ENCODE assay signal across 21 mouse cellular contexts in the genomic region with DNA sequence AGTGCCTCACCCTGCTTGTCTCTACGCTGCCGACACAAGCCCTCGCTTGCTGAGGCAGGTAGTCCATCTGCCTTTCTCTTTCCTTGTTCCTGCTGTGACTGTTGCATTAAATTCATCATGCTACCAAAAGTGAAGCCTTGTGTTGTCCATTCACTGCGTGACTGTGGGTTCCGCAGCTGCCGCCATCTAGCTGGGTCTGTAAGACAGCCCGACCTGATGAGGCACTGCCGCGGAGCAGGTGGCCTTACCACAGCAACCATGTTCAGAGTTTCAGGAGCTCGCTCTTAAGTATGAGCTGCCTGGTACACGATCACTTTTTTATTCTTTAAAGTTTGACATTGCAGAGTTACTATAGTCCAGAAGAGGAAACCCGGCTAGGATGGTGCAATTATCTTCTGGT. TPM values are rescaled to one million over a fixed set of nuclear protein-coding genes. Genes with fewer than 3 reads are reported as not detected.
A peak's percentile ranks its signal among the peaks of the same experiment; 100 is the strongest.
DNase-seq lines count a peak whose midpoint lies in the region; ATAC-seq lines count a peak whose summit lies in the region.
"Had no signal": no experiment of that assay in that cellular context is flagged by ENCODE, and none has a peak within 500 bp of the region (broad histone marks: within the 10 kb centered on the region; RNA-seq: fewer than 3 reads in every experiment).

No protein-coding gene starts in this region.

- no peaks in the 10 kb centered on the region for H3K4me1 ChIP-seq in intestine, embryonic 14.5 days (replicated peaks; ENCODE audit: control insufficient read depth, insufficient read depth, low read length)
- H3K4me1 ChIP-seq in intestine, embryonic 15.5 days (replicated peaks) = no peaks in the 10 kb centered on the region
- H3K4me1 ChIP-seq in neural tube, embryonic 15.5 days = no peaks in the 10 kb centered on the region
- H3K4me1 ChIP-seq in embryonic facial prominence, embryonic 15.5 days = no peaks in the 10 kb centered on the region
- H3K4me1 ChIP-seq: heart, embryonic 15.5 days had no signal

- H3K4me2 ChIP-seq in intestine, embryonic 14.5 days (ENCODE audit: low read length) = no peak overlapping the region
- H3K4me2 ChIP-seq in intestine, embryonic 15.5 days (replicated peaks) = no peak overlapping the region
- H3K4me2 ChIP-seq in neural tube, embryonic 15.5 days = no peak overlapping the region
- no peak overlapping the region for H3K4me2 ChIP-seq in embryonic facial prominence, embryonic 15.5 days (replicated peaks)
- H3K4me2 ChIP-seq: heart, embryonic 11.5 days; heart, embryonic 15.5 days; hindbrain, embryonic 14.5 days had no signal

- H3K9ac ChIP-seq in intestine, embryonic 14.5 days (ENCODE audit: low read length) = no peak overlapping the region
- H3K9ac ChIP-seq in intestine, embryonic 15.5 days = no peak overlapping the region
- H3K9ac ChIP-seq in neural tube, embryonic 15.5 days (replicated peaks) = no peak overlapping the region
- H3K9ac ChIP-seq in embryonic facial prominence, embryonic 15.5 days = no peak overlapping the region
- H3K9ac ChIP-seq: heart, embryonic 15.5 days; hindbrain, embryonic 14.5 days had no signal

- no peaks in the 10 kb centered on the region for H3K27me3 ChIP-seq in intestine, embryonic 14.5 days (replicated peaks; ENCODE audit: control insufficient read depth, insufficient read depth, low read length)
- H3K27me3 ChIP-seq in intestine, embryonic 15.5 days (replicated peaks) = no peaks in the 10 kb centered on the region
- H3K27me3 ChIP-seq in neural tube, embryonic 15.5 days (replicated peaks) = no peaks in the 10 kb centered on the region
- H3K27me3 ChIP-seq in embryonic facial prominence, embryonic 15.5 days = no peaks in the 10 kb centered on the region
- H3K27me3 ChIP-seq: heart, embryonic 15.5 days had no signal

- ATAC-seq in intestine, embryonic 14.5 days (replicated peaks; ENCODE audit: low FRiP score, low TSS enrichment, low read depth) = no peak
- no peak for ATAC-seq in intestine, embryonic 15.5 days
- no peak for ATAC-seq in neural tube, embryonic 15.5 days (ENCODE audit: low FRiP score)
- no peak for ATAC-seq in embryonic facial prominence, embryonic 15.5 days (ENCODE audit: insufficient number of reproducible peaks, low FRiP score, low TSS enrichment, low read depth)
- ATAC-seq: forebrain, embryonic 16.5 days; intestine, postnatal 0 days had no signal

- DNase-seq in intestine, embryonic 14.5 days (ENCODE audit: low spot score) = peak; percentile 18
- peak; percentile 6 for DNase-seq in neural tube, embryonic 10.5 days (ENCODE audit: extremely low spot score, low spot score)
- DNase-seq in thymus, postnatal 0 days (ENCODE audit: low spot score) = no peak
- no peak for DNase-seq in urinary bladder, postnatal 10 days (ENCODE audit: low spot score)
- DNase-seq: adrenal gland, adult 2 months; adrenal gland, postnatal 25 days; cerebellum, adult 18-20 months; cerebellum, adult 9-11 months; cerebellum, postnatal 36 days; gastrocnemius, adult 2 months; gastrocnemius, postnatal 25 days; heart, adult 2 months; heart, postnatal 14 days had no signal

- WGBS in intestine, embryonic 14.5 days = 89% methylated on average over 12 of the region's 12 CpGs
- WGBS in intestine, embryonic 15.5 days = 90% methylated on average over 12 of the region's 12 CpGs
- 92% methylated on average over 12 of the region's 12 CpGs for WGBS in neural tube, embryonic 15.5 days
- whole genome bisulfite sequencing in embryonic facial prominence, embryonic 15.5 days = 76% methylated on average over 12 of the region's 12 CpGs

- no peak overlapping the region for H3K27ac ChIP-seq in intestine, embryonic 14.5 days (ENCODE audit: low read depth)
- no peak overlapping the region for H3K27ac ChIP-seq in intestine, embryonic 15.5 days
- H3K27ac ChIP-seq in neural tube, embryonic 15.5 days (replicated peaks) = no peak overlapping the region
- peak overlapping the region; percentile 40; the same call in 1 of the 2 replicates for H3K27ac ChIP-seq in embryonic facial prominence, embryonic 15.5 days (replicated peaks)
- H3K27ac ChIP-seq: gastrocnemius, adult 2 months; heart, adult 2 months; heart, embryonic 15.5 days; hindbrain, embryonic 14.5 days had no signal

- H3K4me3 ChIP-seq in intestine, embryonic 14.5 days (ENCODE audit: low read depth, low read length) = no peak overlapping the region
- no peak overlapping the region for H3K4me3 ChIP-seq in intestine, embryonic 15.5 days (replicated peaks)
- no peak overlapping the region for H3K4me3 ChIP-seq in neural tube, embryonic 15.5 days (replicated peaks)
- no peak overlapping the region for H3K4me3 ChIP-seq in embryonic facial prominence, embryonic 15.5 days (replicated peaks)
- H3K4me3 ChIP-seq: gastrocnemius, adult 2 months; heart, adult 2 months; heart, embryonic 15.5 days had no signal

- H3K9me3 ChIP-seq in intestine, embryonic 14.5 days (ENCODE audit: control insufficient read depth, low read length) = no peaks in the 10 kb centered on the region
- H3K9me3 ChIP-seq in intestine, embryonic 15.5 days = no peaks in the 10 kb centered on the region
- H3K9me3 ChIP-seq in neural tube, embryonic 15.5 days (replicated peaks) = no peaks in the 10 kb centered on the region
- H3K9me3 ChIP-seq in embryonic facial prominence, embryonic 15.5 days (replicated peaks) = no peaks in the 10 kb centered on the region
- H3K9me3 ChIP-seq: heart, embryonic 15.5 days had no signal

- H3K36me3 ChIP-seq in intestine, embryonic 14.5 days (ENCODE audit: control insufficient read depth, insufficient read depth, low read length) = peaks cover 41% of the 10 kb centered on the region
- 0 out of 2 replicates have a peak, but pooled peaks cover 4% of the 10 kb centered on the region for H3K36me3 ChIP-seq in intestine, embryonic 15.5 days
- peaks cover 38% of the 10 kb centered on the region for H3K36me3 ChIP-seq in neural tube, embryonic 15.5 days
- peaks cover 28% of the 10 kb centered on the region for H3K36me3 ChIP-seq in embryonic facial prominence, embryonic 15.5 days

RNA-seq across cellular contexts. Expression of gene Ctbs, which starts 9.6 kb away (rescaled TPM):
- polyA plus RNA-seq in intestine, embryonic 14.5 days (2014; fragmentation: Nextera tagmentation; extraction: Ambion mirVana) = 12.1 and 12.8 TPM in 2 replicates
- 10.1 and 11.3 TPM in 2 replicates for polyA plus RNA-seq in intestine, embryonic 15.5 days (2015; fragmentation: Nextera tagmentation; extraction: Ambion mirVana)
- 5.3 and 5.7 TPM in 2 replicates for polyA plus RNA-seq in neural tube, embryonic 15.5 days (2015; fragmentation: Nextera tagmentation; extraction: Ambion mirVana)
- 10.5 and 10.6 TPM in 2 replicates for polyA plus RNA-seq in embryonic facial prominence, embryonic 15.5 days (2015; fragmentation: Nextera tagmentation; extraction: Ambion mirVana)
- polyA plus RNA-seq in thymus, postnatal 0 days (2015; fragmentation: Nextera tagmentation; extraction: Ambion mirVana) = 5.6 and 7.6 TPM in 2 replicates

RNA-seq across cellular contexts. Expression of gene Ssx2ip, which starts 35.6 kb away (rescaled TPM):
- 36.3 and 38.1 TPM in 2 replicates for polyA plus RNA-seq in intestine, embryonic 14.5 days (2014; fragmentation: Nextera tagmentation; extraction: Ambion mirVana)
- polyA plus RNA-seq in intestine, embryonic 15.5 days (2015; fragmentation: Nextera tagmentation; extraction: Ambion mirVana) = 38.6 and 41.5 TPM in 2 replicates
- 16.7 and 19.3 TPM in 2 replicates for polyA plus RNA-seq in neural tube, embryonic 15.5 days (2015; fragmentation: Nextera tagmentation; extraction: Ambion mirVana)
- 32.4 and 34.3 TPM in 2 replicates for polyA plus RNA-seq in embryonic facial prominence, embryonic 15.5 days (2015; fragmentation: Nextera tagmentation; extraction: Ambion mirVana)
- 12.8 and 13.2 TPM in 2 replicates for polyA plus RNA-seq in thymus, postnatal 0 days (2015; fragmentation: Nextera tagmentation; extraction: Ambion mirVana)

RNA-seq across cellular contexts. Expression of gene Spata1, which starts 59.5 kb away (rescaled TPM):
- 3.7 and 4.4 TPM in 2 replicates for polyA plus RNA-seq in intestine, embryonic 14.5 days (2014; fragmentation: Nextera tagmentation; extraction: Ambion mirVana)
- polyA plus RNA-seq in intestine, embryonic 15.5 days (2015; fragmentation: Nextera tagmentation; extraction: Ambion mirVana) = 2.8 and 2.9 TPM in 2 replicates
- 4.3 and 5.6 TPM in 2 replicates for polyA plus RNA-seq in neural tube, embryonic 15.5 days (2015; fragmentation: Nextera tagmentation; extraction: Ambion mirVana)
- 6.9 and 8.6 TPM in 2 replicates for polyA plus RNA-seq in embryonic facial prominence, embryonic 15.5 days (2015; fragmentation: Nextera tagmentation; extraction: Ambion mirVana)
- 5.7 and 8.1 TPM in 2 replicates for polyA plus RNA-seq in thymus, postnatal 0 days (2015; fragmentation: Nextera tagmentation; extraction: Ambion mirVana)

RNA-seq across cellular contexts. Expression of gene Gng5, which starts 59.6 kb away (rescaled TPM):
- 1,003 and 1,057 TPM in 2 replicates for polyA plus RNA-seq in intestine, embryonic 14.5 days (2014; fragmentation: Nextera tagmentation; extraction: Ambion mirVana)
- polyA plus RNA-seq in intestine, embryonic 15.5 days (2015; fragmentation: Nextera tagmentation; extraction: Ambion mirVana) = 999 and 1,061 TPM in 2 replicates
- 363 and 428 TPM in 2 replicates for polyA plus RNA-seq in neural tube, embryonic 15.5 days (2015; fragmentation: Nextera tagmentation; extraction: Ambion mirVana)
- polyA plus RNA-seq in embryonic facial prominence, embryonic 15.5 days (2015; fragmentation: Nextera tagmentation; extraction: Ambion mirVana) = 826 and 839 TPM in 2 replicates
- 1,086 and 1,155 TPM in 2 replicates for polyA plus RNA-seq in thymus, postnatal 0 days (2015; fragmentation: Nextera tagmentation; extraction: Ambion mirVana)

Comparison
In these comparisons a context has a peak if more than half of its experiments do, and no peak if none do; other contexts are left out.
1. DNase-seq: peak in intestine, embryonic 14.5 days (single experiment) and neural tube, embryonic 10.5 days (single experiment); none in thymus, postnatal 0 days (single experiment) and urinary bladder, postnatal 10 days (single experiment).